Mouse (Mus musculus): ENCODE measurements around the gene Chad.

Gene Chad

DNA sequence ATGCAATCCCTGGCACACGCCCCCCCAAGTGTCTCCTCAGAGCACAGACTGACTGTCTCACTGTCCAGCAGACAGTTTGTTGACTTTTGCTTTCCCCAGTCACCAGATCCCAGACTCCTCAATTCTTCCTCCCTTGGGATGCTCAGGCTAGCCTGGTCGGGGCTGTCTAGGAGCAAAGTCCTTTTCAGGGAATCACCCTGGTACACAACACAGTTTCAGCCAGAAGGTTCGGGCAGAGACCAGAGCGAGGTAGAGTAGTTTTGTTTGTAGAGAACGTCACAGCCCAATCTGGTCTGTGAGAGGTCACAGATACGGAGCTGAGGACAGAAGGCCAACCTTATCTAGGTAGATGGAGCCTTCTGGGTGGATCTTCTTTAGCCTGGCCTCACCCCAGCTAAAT lies 1.7 kb downstream of the Chad start:
- DNase-seq (ENCODE audit: low read depth) = no peak

DNA sequence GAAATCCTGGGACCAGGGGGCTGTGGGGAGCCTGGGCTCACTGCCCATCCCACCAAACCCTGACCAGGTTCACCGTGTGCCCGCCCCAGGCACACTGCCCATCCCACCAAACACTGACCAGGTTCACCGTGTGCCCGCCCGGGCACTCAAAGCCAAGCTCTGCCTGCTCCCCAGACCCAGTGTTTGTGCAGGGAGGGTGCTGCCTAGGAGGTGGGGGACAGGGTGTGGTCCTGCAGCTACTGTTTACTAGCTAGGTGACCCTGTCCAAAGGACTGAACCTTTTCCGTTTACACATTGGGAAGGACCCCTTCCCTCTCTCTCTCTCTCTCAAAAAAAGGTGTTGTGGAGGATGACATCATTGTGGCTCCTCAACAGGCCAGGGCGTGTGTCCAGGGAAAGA lies 2.5 kb downstream of the Chad start:
- no peak for DNase-seq (ENCODE audit: low read depth)

DNA sequence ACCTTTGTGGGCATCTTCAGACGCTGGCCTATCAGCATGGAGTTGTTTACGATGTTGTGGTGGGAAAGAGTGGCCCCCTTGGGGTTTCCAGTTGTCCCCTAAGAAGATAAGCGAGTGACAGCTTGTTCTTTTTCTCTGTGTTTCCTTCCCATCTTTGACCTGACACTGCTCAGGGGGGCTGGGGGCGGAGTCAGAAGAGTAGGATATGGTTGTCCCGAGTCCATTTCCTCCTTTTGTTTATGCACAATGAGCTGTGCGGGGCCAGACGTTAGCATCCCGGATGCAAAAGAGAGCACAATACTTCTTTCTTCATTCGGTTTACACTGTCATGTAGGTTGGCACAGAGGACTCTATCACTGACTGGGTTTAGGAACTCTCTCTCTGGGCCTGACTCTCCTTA lies 5.8 kb downstream of the Chad start:
- DNase-seq (ENCODE audit: low read depth) = no peak

DNA sequence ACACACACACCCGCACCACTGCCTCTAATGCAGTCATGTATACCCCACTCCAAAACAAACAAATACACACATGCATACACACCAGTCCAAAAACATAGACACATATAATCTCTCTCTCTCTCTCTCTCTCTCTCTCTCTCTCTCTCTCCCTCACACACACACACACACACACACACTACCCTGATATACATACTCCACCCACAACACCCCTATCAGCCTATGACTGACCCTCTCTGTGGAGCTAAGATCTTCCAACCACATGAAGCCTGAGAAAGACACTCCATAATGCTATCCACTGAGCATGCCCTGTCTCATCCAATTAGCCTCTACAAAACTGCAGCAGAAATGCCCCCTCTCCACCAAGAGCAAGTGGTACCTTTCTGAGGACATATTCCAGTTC lies 7.0 kb downstream of the Chad start:
- DNase-seq (ENCODE audit: low read depth) = no peak

- no peak for DNase-seq (ENCODE audit: low read depth)
These were observed 9.7 kb downstream of the Chad start for GRCm38 (mm10) chr11:94574560-94574959.

- no peak for DNase-seq (ENCODE audit: low read depth)
These were observed 10.2 kb downstream of the Chad start for GRCm38 (mm10) chr11:94575036-94575435.

GRCm38 (mm10) chr11:94576361-94576760 lies 11.5 kb downstream of the Chad start:
- no peak for DNase-seq (ENCODE audit: low read depth)

DNA sequence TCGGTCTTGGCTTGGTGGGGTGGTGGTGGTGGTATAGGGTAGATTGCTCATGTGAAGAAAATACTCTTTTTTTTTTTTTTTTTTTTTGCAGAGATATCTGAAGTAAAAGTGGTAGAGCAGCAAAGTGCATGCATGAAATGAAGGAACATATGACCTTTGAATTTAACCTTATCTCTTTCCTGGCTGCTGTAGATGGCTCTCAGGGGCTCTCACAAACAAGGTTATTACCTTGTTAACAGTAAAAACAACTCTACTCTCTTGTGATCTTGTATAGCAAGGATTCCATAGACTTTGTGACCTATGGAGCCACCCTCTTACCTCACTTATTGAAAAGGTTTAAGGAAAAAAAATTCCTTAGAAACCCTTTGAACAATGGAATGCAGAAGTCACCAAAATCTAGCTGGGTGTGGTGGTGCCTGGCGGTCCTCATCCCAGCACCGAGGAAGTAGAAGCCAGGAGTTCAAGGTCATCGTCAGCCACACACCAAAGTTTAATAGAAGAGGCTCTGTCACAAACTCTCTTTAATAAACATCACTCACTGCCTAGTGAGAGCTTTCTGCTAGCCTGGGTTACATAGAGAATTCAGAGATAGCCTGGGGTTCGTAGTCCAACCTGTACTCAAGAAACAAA lies 15.4 kb downstream of the Chad start:
- no peak for DNase-seq (ENCODE audit: low read depth)

- DNase-seq (ENCODE audit: low read depth) = no peak
These were observed 20.2 kb downstream of the Chad start for GRCm38 (mm10) chr11:94585091-94585490.

- DNase-seq (ENCODE audit: low read depth) = no peak
These were observed 22.7 kb downstream of the Chad start for GRCm38 (mm10) chr11:94587511-94587910.

GRCm38 (mm10) chr11:94596311-94596852 lies 31.5 kb downstream of the Chad start:
- peak; percentile 51 for DNase-seq (ENCODE audit: low read depth)

- no peak for DNase-seq (ENCODE audit: low read depth)
These were observed 32.5 kb downstream of the Chad start for GRCm38 (mm10) chr11:94597319-94597718.

DNA sequence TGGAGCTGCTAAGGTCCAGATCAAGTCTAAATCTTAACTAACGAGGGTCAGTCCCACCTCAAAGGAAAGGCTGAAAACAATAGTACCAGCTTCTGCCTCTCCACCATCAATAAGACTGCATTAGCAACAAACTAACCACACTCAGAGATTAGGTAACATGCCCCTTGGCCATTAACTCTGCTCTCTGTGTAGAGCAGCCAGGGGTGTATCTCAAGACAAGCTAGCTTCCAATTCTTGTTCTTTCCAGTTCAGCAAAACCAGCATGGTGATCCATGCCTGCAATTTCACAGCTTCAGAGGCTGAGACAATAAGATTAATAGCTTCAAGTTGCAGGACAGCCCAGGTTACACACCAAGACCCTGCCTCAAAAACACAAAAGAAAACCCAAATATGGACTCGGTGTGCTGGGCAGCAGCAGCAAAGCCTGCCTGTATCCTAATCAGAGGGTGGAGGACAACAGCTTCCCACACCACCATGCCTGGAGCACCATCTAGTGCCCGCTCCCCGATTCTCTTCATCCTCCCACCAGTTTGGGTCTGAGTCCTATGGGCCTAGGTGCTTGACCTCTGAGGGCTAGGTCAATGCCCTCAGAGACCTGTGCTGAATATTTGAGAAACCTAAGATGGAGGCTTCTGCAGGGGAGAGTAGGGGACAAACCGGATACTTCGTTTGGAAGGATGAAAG lies 33.7 kb downstream of the Chad start:
- DNase-seq (ENCODE audit: low read depth) = no peak

GRCm38 (mm10) chr11:94600447-94600846 lies 35.6 kb downstream of the Chad start:
- no peak for DNase-seq (ENCODE audit: low read depth)

DNA sequence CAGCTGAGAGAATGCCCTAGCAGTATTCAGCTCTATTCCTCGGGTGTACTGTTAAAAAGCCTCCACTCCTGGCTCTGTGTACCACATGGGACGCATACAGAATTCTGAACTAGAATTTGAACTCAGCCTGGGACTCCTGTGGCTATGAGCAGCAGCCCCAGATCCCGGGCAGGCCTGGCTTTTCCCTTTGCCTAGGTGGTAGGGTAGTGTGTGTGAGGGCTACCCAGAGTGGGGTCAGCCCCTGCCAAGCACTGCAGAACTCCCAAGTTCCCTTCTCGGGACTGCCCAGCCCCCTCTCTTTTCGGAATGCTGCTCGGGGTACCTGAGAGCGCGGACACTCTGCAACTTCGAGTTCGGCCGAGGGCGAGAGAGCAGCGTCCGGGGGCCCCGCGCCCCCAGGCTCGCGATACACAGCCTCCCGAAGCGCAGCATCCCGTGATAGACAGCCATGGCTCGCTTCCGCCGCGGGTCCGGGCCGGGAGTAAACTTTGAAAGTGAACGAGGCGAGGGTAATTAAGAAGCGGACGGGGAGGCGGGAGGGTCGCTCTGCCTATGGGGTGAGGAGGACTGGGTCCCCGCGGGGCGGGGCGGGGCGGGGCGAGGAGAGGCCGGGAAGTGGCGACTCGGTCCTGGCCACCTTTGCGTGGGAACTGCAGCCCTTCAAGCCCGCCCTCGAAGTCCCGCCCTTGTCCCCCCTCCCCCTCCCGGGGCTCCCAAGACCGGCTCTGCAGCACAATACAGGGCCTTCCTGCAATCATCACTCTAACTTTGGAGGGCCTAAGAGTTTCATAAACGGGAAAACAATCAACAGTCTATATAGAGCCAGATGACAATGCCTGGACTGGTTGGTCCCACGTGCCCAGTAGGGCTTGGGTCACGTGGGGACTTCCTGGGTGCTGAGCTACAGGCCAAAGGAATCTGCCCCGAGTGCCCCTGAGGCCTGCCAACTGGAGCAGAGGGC lies 36.8 kb downstream of the Chad start, which contains the start of gene Acsf2:
TSS of gene Acsf2 (minus strand) at position 551 of the 961 bp plus-strand sequence.
- no peak for DNase-seq (ENCODE audit: low read depth)

DNA sequence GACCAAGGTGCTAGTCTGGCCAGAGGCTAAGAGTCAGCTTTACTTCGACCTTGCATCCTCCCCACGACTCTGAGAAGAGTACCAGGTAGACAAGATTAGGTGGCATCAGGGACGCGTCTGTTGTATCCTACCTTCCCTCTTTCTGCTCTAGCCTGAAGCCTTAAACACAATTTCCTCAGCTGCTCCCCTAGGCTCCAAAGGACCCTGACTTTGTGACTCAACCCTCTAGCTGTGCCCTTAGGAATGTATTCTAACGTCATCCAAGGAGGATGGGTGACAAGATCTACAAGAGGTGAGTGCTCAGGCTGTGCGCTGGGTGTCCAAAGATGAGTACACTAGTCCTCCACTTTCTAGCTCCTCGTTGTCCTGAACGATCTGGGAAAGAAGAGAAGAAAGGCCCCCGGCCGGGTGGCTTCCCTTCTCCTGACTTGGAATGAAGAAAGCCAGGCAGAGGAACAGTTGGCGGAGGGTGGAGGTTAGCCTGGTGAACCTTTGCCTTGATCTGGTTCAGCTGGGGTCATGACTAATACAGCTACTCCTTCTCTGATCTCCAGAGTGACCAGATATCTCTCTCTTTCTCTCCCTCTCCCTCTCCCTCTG lies 37.6 kb downstream of the Chad start:
- no peak for DNase-seq (ENCODE audit: low read depth)

DNA sequence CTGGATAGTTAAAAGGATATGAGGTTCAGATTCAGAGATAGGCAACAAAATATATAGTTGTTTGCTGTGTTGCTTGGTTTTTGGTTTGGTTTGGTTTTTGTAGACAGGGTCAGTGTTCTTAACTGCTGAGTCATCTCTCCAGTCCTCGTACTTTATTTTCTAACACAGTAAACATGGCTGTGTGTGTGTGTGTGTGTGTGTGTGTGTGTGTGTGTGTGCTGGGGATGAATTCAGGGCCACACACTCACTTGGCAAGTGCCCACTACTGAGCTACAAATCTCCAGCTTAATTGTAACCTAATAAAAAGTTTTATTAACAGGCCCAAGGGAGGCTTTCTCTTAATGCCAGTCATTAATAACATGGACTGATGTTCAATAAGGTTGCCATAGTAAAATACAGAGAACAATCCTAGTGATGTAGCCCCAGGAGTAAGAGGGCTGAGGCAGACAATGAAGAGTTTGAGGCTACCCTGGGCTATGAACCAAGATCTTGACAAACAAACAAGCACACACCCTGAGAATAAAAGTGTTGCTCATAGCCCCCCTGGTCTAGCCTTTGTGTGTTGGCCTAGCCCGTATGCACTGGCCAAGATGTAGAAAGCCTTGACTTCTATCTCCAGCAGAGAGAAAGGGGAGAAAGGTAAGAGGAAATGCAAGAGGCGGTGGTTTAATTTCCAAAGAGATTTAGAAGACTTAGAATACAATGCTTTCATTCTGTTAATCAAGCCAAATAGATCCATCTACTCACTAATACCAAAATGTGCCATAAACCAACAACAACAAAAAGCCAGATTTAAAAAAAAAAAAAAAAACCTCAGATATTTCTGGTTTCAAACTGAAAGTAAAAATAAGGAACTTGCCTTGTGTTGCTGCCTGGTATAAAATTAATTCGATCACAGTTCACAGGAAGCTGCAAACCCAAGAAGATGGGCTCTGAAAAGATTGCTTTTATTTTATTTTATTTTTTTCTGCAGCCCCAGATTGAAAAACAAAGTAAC lies 46.2 kb downstream of the Chad start:
- DNase-seq (ENCODE audit: low read depth) = no peak

DNA sequence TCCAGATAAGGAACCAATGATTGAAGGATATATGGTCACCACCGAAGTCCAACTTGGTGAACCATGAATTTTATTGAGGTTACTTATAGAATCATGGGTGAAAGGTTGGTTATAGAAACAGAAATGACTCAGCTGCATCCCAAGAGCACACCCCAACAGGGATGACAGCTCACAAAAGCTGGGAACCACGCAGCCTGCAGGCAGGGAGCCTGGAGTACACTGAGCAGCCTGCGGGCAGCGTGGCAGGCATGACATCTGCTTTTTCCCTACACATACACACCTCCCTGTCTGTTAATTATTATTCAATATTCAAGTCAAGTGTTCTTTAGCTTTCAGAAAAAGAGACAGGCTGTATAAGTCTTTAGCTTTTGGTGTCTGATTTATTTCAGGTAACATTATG lies 49.8 kb downstream of the Chad start:
- DNase-seq (ENCODE audit: low read depth) = no peak

- no peak for DNase-seq (ENCODE audit: low read depth)
These were observed 50.6 kb downstream of the Chad start for GRCm38 (mm10) chr11:94615494-94615893.

DNA sequence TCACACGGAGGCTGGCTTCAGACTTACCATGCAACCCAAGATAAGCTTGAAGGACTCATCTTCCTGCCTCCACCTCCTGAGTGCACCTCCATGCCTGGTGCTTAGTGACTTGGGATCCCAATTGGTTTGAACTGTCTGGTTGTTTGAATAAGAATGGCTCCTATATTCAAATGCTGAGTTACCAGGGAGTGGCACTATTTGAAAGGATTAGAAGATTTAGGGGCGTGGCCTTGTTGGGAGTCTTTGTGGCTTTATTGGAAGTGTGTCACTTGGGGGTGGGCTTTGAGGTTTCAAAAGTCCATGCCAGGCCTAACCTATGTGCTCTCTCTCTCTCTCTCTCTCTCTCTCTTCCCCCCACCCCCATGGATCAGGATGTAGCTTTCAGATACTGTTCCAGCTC lies 52.8 kb downstream of the Chad start:
- DNase-seq (ENCODE audit: low read depth) = no peak
